Mouse (Mus musculus) cerebellum, adult 8-10 months (tissue): ENCODE results near the gene Tufm.

Experiments
- DNase-seq: peaks from one replicate; pipeline ENCODE4 v3.0.0; 2022

Gene Tufm

GRCm38 (mm10) chr7:126502023-126502741, 15.0 kb downstream of the Tufm start:
- DNase-seq: peak; percentile 94

GRCm38 (mm10) chr7:126502751-126503150, 15.6 kb downstream of the Tufm start:
- DNase-seq: no peak

GRCm38 (mm10) chr7:126503273-126503878, 16.2 kb downstream of the Tufm start, which contains the start of gene Atxn2l:
Gene Atxn2l, minus strand, starts transcription at chr7:126503437.
- peak; percentile 99 for DNase-seq

- DNase-seq: peak; percentile 33
These were observed 17.8 kb downstream of the Tufm start for GRCm38 (mm10) chr7:126504913-126505312.

- DNase-seq: no peak
These were observed 20.1 kb downstream of the Tufm start for GRCm38 (mm10) chr7:126507126-126507778.

GRCm38 (mm10) chr7:126511287-126511686, 24.1 kb downstream of the Tufm start:
- no peak for DNase-seq

GRCm38 (mm10) chr7:126518261-126518941, 31.2 kb downstream of the Tufm start:
- no peak for DNase-seq

GRCm38 (mm10) chr7:126519513-126519912, 32.4 kb downstream of the Tufm start:
- DNase-seq: no peak

- DNase-seq: no peak
These were observed 36.2 kb downstream of the Tufm start for GRCm38 (mm10) chr7:126523316-126523715.

- DNase-seq: peak; percentile 26
These were observed 41.0 kb downstream of the Tufm start for GRCm38 (mm10) chr7:126528166-126528577.

GRCm38 (mm10) chr7:126533434-126533833, 46.3 kb downstream of the Tufm start:
- no peak for DNase-seq

GRCm38 (mm10) chr7:126535766-126536165, 48.6 kb downstream of the Tufm start:
- no peak for DNase-seq

- no peak for DNase-seq
These were observed 49.3 kb downstream of the Tufm start for GRCm38 (mm10) chr7:126536466-126536865.

- no peak for DNase-seq
These were observed 50.8 kb downstream of the Tufm start for GRCm38 (mm10) chr7:126537820-126538585.
